Mouse (Mus musculus) MEL (cell line): ENCODE data around the gene Negr1. TPM values are rescaled to one million over a fixed set of nuclear protein-coding genes. Genes with fewer than 3 reads are reported as not detected.

Experiments
- DNase-seq: peaks from one replicate; pipeline ENCODE4 v3.0.0; 2011; ENCODE audit warnings: low read depth, low spot score
- H3K27ac ChIP-seq: 2 replicates; pipeline ENCODE4 v1.5.1; 2012; ENCODE audit warnings: low read depth, mild to moderate bottlenecking, control low read depth, low read length, moderate library complexity; ENCODE audit not compliant: control insufficient read depth
- H3K27me3 ChIP-seq, 2 experiments: fragments of 150-350 bp in 1 of 2; sonication (generic) in 1 of 2; 2 replicates each; pipeline ENCODE4 v1.6.1; 2012; ENCODE audit warnings: low read length in 2 of 2, mild to moderate bottlenecking in 2 of 2, improper control_type of control experiment in 1 of 2, moderate library complexity in 1 of 2; ENCODE audit not compliant: insufficient read depth in 2 of 2, control insufficient read depth in 1 of 2
- H3K36me3 ChIP-seq, 2 experiments: 2 replicates each; pipeline ENCODE4 v1.6.1; 2012 to 2014; ENCODE audit warnings: low read length in 2 of 2, improper control_type of control experiment in 1 of 2, inconsistent platforms in 1 of 2, mild to moderate bottlenecking in 1 of 2; ENCODE audit not compliant: insufficient read depth in 2 of 2, control insufficient read depth in 1 of 2
- H3K4me1 ChIP-seq, 2 experiments: fragments of 150-350 bp in 1 of 2; sonication (generic) in 1 of 2; 2 replicates each; pipeline ENCODE4 v1.6.1; 2012; ENCODE audit warnings: low read length in 2 of 2, improper control_type of control experiment in 1 of 2, mild to moderate bottlenecking in 1 of 2; ENCODE audit not compliant: insufficient read depth in 2 of 2, control insufficient read depth in 1 of 2
- H3K4me3 ChIP-seq, 2 experiments: fragments of 150-350 bp in 1 of 2; sonication (generic) in 1 of 2; 2 replicates each; pipeline ENCODE4 v1.5.1; 2012; ENCODE audit warnings: low read depth in 2 of 2, low read length in 2 of 2, mild to moderate bottlenecking in 2 of 2, moderate library complexity in 2 of 2, control low read depth in 1 of 2, improper control_type of control experiment in 1 of 2; ENCODE audit not compliant: control insufficient read depth in 1 of 2, insufficient read depth in 1 of 2
- H3K79me2 ChIP-seq: 2 replicates; pipeline ENCODE4 v1.6.1; 2012; ENCODE audit warnings: mild to moderate bottlenecking, low read length, moderate library complexity; ENCODE audit not compliant: control insufficient read depth, poor library complexity, insufficient read depth
- H3K9ac ChIP-seq: 2 replicates; pipeline ENCODE4 v1.6.1; 2012; ENCODE audit warnings: low read depth, mild to moderate bottlenecking, control low read depth, low read length, moderate library complexity; ENCODE audit not compliant: control insufficient read depth, poor library complexity, severe bottlenecking
- H3K9me3 ChIP-seq: fragments of 150-350 bp; sonication (generic); replicated peaks from 2 replicates; pipeline ENCODE4 v1.6.1; 2012; ENCODE audit warnings: mild to moderate bottlenecking, low read length, improper control_type of control experiment, moderate library complexity; ENCODE audit not compliant: insufficient read depth
- BHLHE40 ChIP-seq: IDR thresholded peaks from 2 replicates; pipeline ENCODE4 v1.6.1; 2012; ENCODE audit warnings: low read depth, mild to moderate bottlenecking, inconsistent platforms, low read length, improper control_type of control experiment, borderline replicate concordance
- CHD2 ChIP-seq: IDR thresholded peaks from 2 replicates; pipeline ENCODE4 v1.6.1; 2011; ENCODE audit warnings: low read length, improper control_type of control experiment
- CTCF ChIP-seq, 3 experiments: IDR thresholded peaks in 2 of 3; conservative IDR thresholded peaks in 1 of 3; 2 replicates each; pipeline ENCODE4 v1.5.1; 2011 to 2012; ENCODE audit warnings: low read length in 3 of 3, low read depth in 2 of 3, mild to moderate bottlenecking in 2 of 3, improper control_type of control experiment in 1 of 3, inconsistent platforms in 1 of 3, mixed read lengths in 1 of 3, moderate library complexity in 1 of 3; ENCODE audit not compliant: control insufficient read depth in 1 of 3, insufficient read depth in 1 of 3, poor library complexity in 1 of 3, severe bottlenecking in 1 of 3
- EP300 ChIP-seq, 2 experiments: IDR thresholded peaks; 2 replicates each; pipeline ENCODE4 v1.6.1; 2011; ENCODE audit warnings: improper control_type of control experiment in 2 of 2, low read length in 2 of 2, low read depth in 1 of 2, mild to moderate bottlenecking in 1 of 2
- GABPA ChIP-seq: IDR thresholded peaks from 2 replicates; pipeline ENCODE4 v1.6.1; 2012; ENCODE audit warnings: low read depth, mild to moderate bottlenecking, inconsistent platforms, low read length, improper control_type of control experiment, moderate library complexity
- HCFC1 ChIP-seq: IDR thresholded peaks from 2 replicates; pipeline ENCODE4 v1.6.1; 2012; ENCODE audit warnings: low read depth, mild to moderate bottlenecking, inconsistent platforms, low read length, improper control_type of control experiment, moderate library complexity
- KAT2A ChIP-seq: conservative IDR thresholded peaks from 2 replicates; pipeline ENCODE4 v1.6.1; 2012; ENCODE audit warnings: low read depth, low read length, improper control_type of control experiment, inconsistent platforms
- MAFK ChIP-seq: IDR thresholded peaks from 2 replicates; pipeline ENCODE4 v1.6.1; 2011; ENCODE audit warnings: low read depth, mild to moderate bottlenecking, low read length, improper control_type of control experiment, borderline replicate concordance
- MEF2A ChIP-seq: IDR thresholded peaks from 2 replicates; pipeline ENCODE4 v1.6.1; 2014; ENCODE audit warnings: low read depth, mild to moderate bottlenecking, inconsistent platforms, low read length, improper control_type of control experiment; ENCODE audit not compliant: poor library complexity, insufficient replicate concordance, severe bottlenecking; ENCODE audit errors: extremely low read depth
- MXI1 ChIP-seq: IDR thresholded peaks from 2 replicates; pipeline ENCODE4 v1.6.1; 2011; ENCODE audit warnings: mild to moderate bottlenecking, low read depth, low read length, improper control_type of control experiment
- MYB ChIP-seq: IDR thresholded peaks from 2 replicates; pipeline ENCODE4 v1.6.1; 2011; ENCODE audit warnings: mild to moderate bottlenecking, low read depth, low read length, improper control_type of control experiment
- POLR2A ChIP-seq, 2 experiments: IDR thresholded peaks; 2 replicates each; pipeline ENCODE4 v1.6.1; 2011 to 2012; ENCODE audit warnings: low read length in 2 of 2, mild to moderate bottlenecking in 2 of 2, control low read depth in 1 of 2, improper control_type of control experiment in 1 of 2, low read depth in 1 of 2, moderate library complexity in 1 of 2; ENCODE audit not compliant: control insufficient read depth in 1 of 2, insufficient read depth in 1 of 2, poor library complexity in 1 of 2
- SIN3A ChIP-seq: IDR thresholded peaks from 2 replicates; pipeline ENCODE4 v1.6.1; 2012; ENCODE audit warnings: low read length, improper control_type of control experiment, inconsistent platforms
- SMC3 ChIP-seq: IDR thresholded peaks from 2 replicates; pipeline ENCODE4 v1.6.1; 2011; ENCODE audit warnings: low read depth, low read length, improper control_type of control experiment
- TAL1 ChIP-seq: IDR thresholded peaks from 2 replicates; pipeline ENCODE4 v1.6.1; 2012; ENCODE audit warnings: mild to moderate bottlenecking, inconsistent platforms, low read length, moderate library complexity, mixed read lengths
- UBTF ChIP-seq: IDR thresholded peaks from 2 replicates; pipeline ENCODE4 v1.6.1; 2012; ENCODE audit warnings: low read depth, mild to moderate bottlenecking, inconsistent platforms, low read length, improper control_type of control experiment, moderate library complexity, borderline replicate concordance; ENCODE audit not compliant: insufficient read depth
- USF1 ChIP-seq: IDR thresholded peaks from 2 replicates; pipeline ENCODE4 v1.6.1; 2014; ENCODE audit warnings: low read depth, mild to moderate bottlenecking, inconsistent platforms, low read length, improper control_type of control experiment, moderate library complexity
- polyA plus RNA-seq, 2 experiments: library from polyadenylated mRNA; stranded (reverse) in 1 of 2; unstranded in 1 of 2; fragments of >175 nt in 1 of 2; fragments of >200 nt in 1 of 2; gene quantifications; 2 replicates each; pipeline versions ENCODE4 v1.2.1 to v1.2.4; 2012; ENCODE audit warnings: low replicate concordance in 2 of 2, low read depth in 1 of 2; ENCODE audit not compliant: insufficient read length in 2 of 2, insufficient read depth in 1 of 2, missing spikeins in 1 of 2
- total RNA-seq: library from RNA; depleted of rRNA; stranded (reverse); fragments of 300-350 nt; gene quantifications from 2 replicates; pipeline ENCODE4 v1.2.3, GENCODE M21; 2012

Gene Negr1
- total and polyA plus RNA-seq, 3 experiments, result not detected

DNA sequence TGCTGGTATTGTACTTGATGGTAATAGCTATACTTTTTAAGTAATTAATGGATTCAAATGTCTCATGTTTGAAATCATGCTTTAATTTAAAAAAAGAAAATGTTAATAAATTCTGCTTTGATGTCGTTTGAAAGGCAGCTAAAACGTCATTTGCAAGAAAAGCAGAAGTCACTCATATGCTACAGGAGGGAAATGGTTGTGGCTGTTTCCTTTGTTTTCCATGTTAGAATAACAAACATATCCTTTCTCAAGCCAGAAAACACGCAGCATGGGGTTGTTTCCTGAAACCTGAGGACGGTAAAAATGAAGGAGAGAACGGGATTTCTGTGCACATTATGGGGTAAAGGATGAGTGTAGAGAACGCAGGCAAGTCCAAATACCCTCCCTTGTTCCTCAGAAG, 798.2 kb downstream of the Negr1 start:
- H3K4me3 ChIP-seq, result no peak overlapping the region
- no peak for DNase-seq
- H3K27me3 ChIP-seq, result no peaks in the 10 kb centered on the region
- H3K9me3 ChIP-seq, result no peaks in the 10 kb centered on the region
- H3K4me1 ChIP-seq, result no peaks in the 10 kb centered on the region
- H3K9ac ChIP-seq, result no peak overlapping the region
- TF ChIP-seq UBTF (no peak), SIN3A (no peak), HCFC1 (no peak), SMC3 (no peak), CHD2 (no peak), TAL1 (no peak), USF1 (no peak), MYB (no peak), CTCF (IDR thresholded peaks at IDR 0.05 in 2 of 3, conservative IDR thresholded peaks at IDR 0.05 in 1 of 3; ENCODE audit: control insufficient read depth in 1 of 3, insufficient read depth in 1 of 3, low read depth in 2 of 3, low read length in 3 of 3, poor library complexity in 1 of 3, severe bottlenecking in 1 of 3) (no peak), BHLHE40 (no peak), KAT2A (no peak), MXI1 (no peak), POLR2A (IDR thresholded peaks at IDR 0.05; ENCODE audit: control insufficient read depth in 1 of 2, insufficient read depth in 1 of 2, low read depth in 1 of 2, low read length in 2 of 2, poor library complexity in 1 of 2) (no peak), MAFK (no peak), MEF2A (no peak), GABPA (no peak), EP300 (IDR thresholded peaks at IDR 0.05; ENCODE audit: low read depth in 1 of 2, low read length in 2 of 2) (no peak)
- no peaks in the 10 kb centered on the region for H3K79me2 ChIP-seq
- H3K36me3 ChIP-seq, result no peaks in the 10 kb centered on the region
- H3K27ac ChIP-seq, result no peak overlapping the region
